Mouse (Mus musculus) liver, embryonic 13.5 days (tissue): ENCODE measurements around the gene Gripap1. TPM values are rescaled to one million over a fixed set of nuclear protein-coding genes. Genes with fewer than 3 reads are reported as not detected.
"Not testable (repeated sequence)": the region's sequence is repeated elsewhere in the genome, so short reads cannot be mapped to it uniquely, and the experiment has no call there.

Experiments
- ATAC-seq: fragments of 200-750 bp; cut with Nextera tagmentation; 2 replicates; pipeline ENCODE4 v1.8.0; 2017; ENCODE audit warnings: low read depth, mild to moderate bottlenecking, moderate number of reproducible peaks, moderate library complexity
- DNase-seq: peaks from one replicate; pipeline ENCODE4 v3.0.0; 2022
- H3K27ac ChIP-seq: fragments of 300-500 bp; sonication (generic); 2 replicates; pipeline ENCODE4 v1.5.1; 2015; ENCODE audit warnings: moderate library complexity, mild to moderate bottlenecking, inconsistent platforms
- H3K27me3 ChIP-seq: fragments of 300-500 bp; sonication (generic); 2 replicates; pipeline ENCODE4 v1.6.1; 2015; ENCODE audit warnings: mild to moderate bottlenecking, inconsistent platforms
- H3K36me3 ChIP-seq: fragments of 300-500 bp; sonication (generic); 2 replicates; pipeline ENCODE4 v1.6.1; 2015; ENCODE audit warnings: mild to moderate bottlenecking, inconsistent platforms
- H3K4me1 ChIP-seq: fragments of 300-500 bp; sonication (generic); replicated peaks from 2 replicates; pipeline ENCODE4 v1.6.1; 2015; ENCODE audit warnings: inconsistent platforms
- H3K4me2 ChIP-seq: fragments of 300-500 bp; sonication (generic); 2 replicates; pipeline ENCODE4 v1.6.1; 2015; ENCODE audit warnings: inconsistent platforms, mild to moderate bottlenecking, moderate library complexity
- H3K4me3 ChIP-seq: fragments of 300-500 bp; sonication (generic); replicated peaks from 2 replicates; pipeline ENCODE4 v1.5.1; 2015; ENCODE audit warnings: mild to moderate bottlenecking, inconsistent platforms
- H3K9ac ChIP-seq: fragments of 300-500 bp; sonication (generic); 2 replicates; pipeline ENCODE4 v1.6.1; 2015; ENCODE audit warnings: mild to moderate bottlenecking, inconsistent platforms
- H3K9me3 ChIP-seq: fragments of 300-500 bp; sonication (generic); replicated peaks from 2 replicates; pipeline ENCODE4 v1.6.1; 2016; ENCODE audit warnings: inconsistent platforms
- WGBS: fragments of 180-500 bp; shearing (Covaris S2); methylation state at CpG from one replicate; pipeline ENCODE4 v1.1.7; 2015; ENCODE audit not compliant: insufficient replicate concordance; 5-methylcytosine and 5-hydroxymethylcytosine counted together
- polyA plus RNA-seq: library from polyadenylated mRNA; unstranded; fragments of >200 nt; fragmentation: Nextera tagmentation; extraction: Ambion mirVana; gene quantifications from 2 replicates; pipeline ENCODE4 v1.2.1, GENCODE M21; 2015

Gene Gripap1
- polyA plus RNA-seq, result 30.6 and 32.3 TPM in 2 replicates

- ATAC-seq, result peak; percentile 84
These were observed at the start of gene Gripap1 for GRCm38 (mm10) chrX:7789542-7790136. Gripap1 (plus strand) TSS chrX:7789765.

GRCm38 (mm10) chrX:7740082-7740819, 49.3 kb upstream of the Gripap1 start:
- Histone ChIP-seq H3K4me1 (peaks cover 16% of the 10 kb centered on the region), H3K27me3 (no peaks in the 10 kb centered on the region), H3K9ac (peak overlapping the region; percentile 9; the same call in 1 of the 2 replicates), H3K36me3 (no peaks in the 10 kb centered on the region), H3K4me3 (no peak overlapping the region), H3K27ac (peak overlapping the region; percentile 59), H3K4me2 (peak overlapping the region; percentile 4; the same call in 1 of the 2 replicates), H3K9me3 (no peaks in the 10 kb centered on the region)
- ATAC-seq (peak; percentile 21; the same call in 1 of the 2 replicates), DNase-seq (no peak)
- 57% methylated on average over 10 of the region's 10 CpGs for WGBS

More at GRCm38 (mm10) chrX:7789542-7790136, at the start of gene Gripap1:
- H3K4me2 ChIP-seq, result peak within 1 kb of the TSS; percentile 64
- H3K4me1 ChIP-seq, result peaks cover 13% of the 10 kb centered on the region
- peak within 1 kb of the TSS; percentile 73 for H3K27ac ChIP-seq
- H3K27me3 ChIP-seq, result no peaks in the 10 kb centered on the region
- DNase-seq, result peak; percentile 65
- no peaks in the 10 kb centered on the region for H3K9me3 ChIP-seq
- peak within 1 kb of the TSS; percentile 72 for H3K4me3 ChIP-seq
- peaks cover 13% of the 10 kb centered on the region for H3K36me3 ChIP-seq
- WGBS, result 8% methylated on average over 24 of the region's 24 CpGs
- peak within 1 kb of the TSS; percentile 78 for H3K9ac ChIP-seq

GRCm38 (mm10) chrX:7741103-7741502, 48.5 kb upstream of the Gripap1 start:
- no peak overlapping the region for H3K9ac ChIP-seq

GRCm38 (mm10) chrX:7743470-7743869, 46.1 kb upstream of the Gripap1 start:
- no peaks in the 10 kb centered on the region for H3K27me3 ChIP-seq
- no peak overlapping the region for H3K4me2 ChIP-seq
- DNase-seq (no peak), ATAC-seq (no peak)
- no peaks in the 10 kb centered on the region for H3K36me3 ChIP-seq
- H3K27ac ChIP-seq, result no peak overlapping the region
- no peak overlapping the region for H3K9ac ChIP-seq
- no peaks in the 10 kb centered on the region for H3K9me3 ChIP-seq
- WGBS, result 38% methylated on average over 5 of the region's 5 CpGs
- peaks cover 16% of the 10 kb centered on the region for H3K4me1 ChIP-seq
- no peak overlapping the region for H3K4me3 ChIP-seq

More at GRCm38 (mm10) chrX:7741103-7741502, 48.5 kb upstream of the Gripap1 start:
- H3K4me1 ChIP-seq, result peaks cover 16% of the 10 kb centered on the region
- H3K27me3 ChIP-seq, result no peaks in the 10 kb centered on the region
- DNase-seq (no peak), ATAC-seq (no peak; the same call in 1 of the 2 replicates)
- H3K36me3 ChIP-seq, result no peaks in the 10 kb centered on the region
- no peak overlapping the region for H3K4me3 ChIP-seq
- 42% methylated on average over 5 of the region's 5 CpGs for WGBS
- peak overlapping the region; percentile 14; the same call in 1 of the 2 replicates for H3K4me2 ChIP-seq
- H3K9me3 ChIP-seq, result no peaks in the 10 kb centered on the region
- H3K27ac ChIP-seq, result 0 out of 2 replicates have a peak overlapping the region, but pooled peaks have one; percentile 59

GRCm38 (mm10) chrX:7744940-7745339, 44.6 kb upstream of the Gripap1 start:
- Histone ChIP-seq H3K9ac (no peak overlapping the region), H3K4me1 (peaks cover 15% of the 10 kb centered on the region), H3K27ac (no peak overlapping the region), H3K36me3 (no peaks in the 10 kb centered on the region), H3K27me3 (no peaks in the 10 kb centered on the region), H3K4me2 (no peak overlapping the region), H3K4me3 (no peak overlapping the region), H3K9me3 (no peaks in the 10 kb centered on the region)
- ATAC-seq, result no peak
- WGBS, result 33% methylated on average over 1 of the region's 1 CpGs
- DNase-seq, result no peak

- Histone ChIP-seq H3K9ac (no peak overlapping the region), H3K4me3 (no peak overlapping the region), H3K27ac (no peak overlapping the region), H3K4me1 (peaks cover 14% of the 10 kb centered on the region), H3K9me3 (no peaks in the 10 kb centered on the region), H3K27me3 (no peaks in the 10 kb centered on the region), H3K36me3 (no peaks in the 10 kb centered on the region), H3K4me2 (no peak overlapping the region)
- no peak for DNase-seq
- WGBS, result 77% methylated on average over 8 of the region's 8 CpGs
- ATAC-seq, result no peak
These were observed 44.1 kb upstream of the Gripap1 start for GRCm38 (mm10) chrX:7745429-7745828.

GRCm38 (mm10) chrX:7750432-7751116, 39.0 kb upstream of the Gripap1 start, which contains the start of gene Ccdc120:
Ccdc120 (minus strand) TSS chrX:7750905.
- peak within 1 kb of the TSS; percentile 79 for H3K4me2 ChIP-seq
- 9% methylated on average over 46 of the region's 56 CpGs for WGBS
- peaks cover 8% of the 10 kb centered on the region; the same call in 1 of the 2 replicates for H3K4me1 ChIP-seq
- H3K9me3 ChIP-seq, result no peaks in the 10 kb centered on the region
- no peak within 1 kb of the TSS for H3K27ac ChIP-seq
- DNase-seq (no peak), ATAC-seq (peak; percentile 36)
- H3K4me3 ChIP-seq, result peak within 1 kb of the TSS; percentile 64
- no peaks in the 10 kb centered on the region for H3K36me3 ChIP-seq
- H3K9ac ChIP-seq, result peak within 1 kb of the TSS; percentile 55; the same call in 1 of the 2 replicates
- H3K27me3 ChIP-seq, result no peaks in the 10 kb centered on the region

- H3K36me3 ChIP-seq, ATAC-seq, H3K4me2 ChIP-seq, H3K9ac ChIP-seq, H3K27ac ChIP-seq, H3K9me3 ChIP-seq, H3K27me3 ChIP-seq, DNase-seq, H3K4me1 ChIP-seq, H3K4me3 ChIP-seq: not testable (repeated sequence)
- WGBS, result 7% methylated on average over 3 of the region's 3 CpGs
These were observed 35.9 kb upstream of the Gripap1 start for GRCm38 (mm10) chrX:7753627-7754026.

GRCm38 (mm10) chrX:7762137-7762920, 27.2 kb upstream of the Gripap1 start, which contains the start of gene Tfe3:
Tfe3 (plus strand) TSS chrX:7762560.
- H3K27ac ChIP-seq, result peak within 1 kb of the TSS; percentile 74
- H3K9ac ChIP-seq, result peak within 1 kb of the TSS; percentile 78
- DNase-seq, result peak; percentile 89
- WGBS, result 19% methylated on average over 38 of the region's 38 CpGs
- ATAC-seq, result peak; percentile 94
- H3K4me3 ChIP-seq, result peak within 1 kb of the TSS; percentile 73
- H3K4me2 ChIP-seq, result peak within 1 kb of the TSS; percentile 84
- H3K27me3 ChIP-seq, result no peaks in the 10 kb centered on the region
- H3K36me3 ChIP-seq, result peaks cover 10% of the 10 kb centered on the region
- H3K9me3 ChIP-seq, result no peaks in the 10 kb centered on the region
- peaks cover 40% of the 10 kb centered on the region for H3K4me1 ChIP-seq

GRCm38 (mm10) chrX:7762921-7763197, 26.7 kb upstream of the Gripap1 start:
- peak; percentile 35 for ATAC-seq
- Histone ChIP-seq H3K9me3 (no peaks in the 10 kb centered on the region), H3K9ac (peak overlapping the region; percentile 78), H3K36me3 (peaks cover 15% of the 10 kb centered on the region), H3K4me1 (peaks cover 40% of the 10 kb centered on the region), H3K4me3 (peak overlapping the region; percentile 73), H3K27ac (peak overlapping the region; percentile 74), H3K27me3 (no peaks in the 10 kb centered on the region), H3K4me2 (peak overlapping the region; percentile 84)
- 26% methylated on average over 21 of the region's 21 CpGs for WGBS
- no peak for DNase-seq
